Mouse (Mus musculus): ENCODE data around the gene Srp54a. TPM values are rescaled to one million over a fixed set of nuclear protein-coding genes. Genes with fewer than 3 reads are reported as not detected.
"Not testable (repeated sequence)": the region's sequence is repeated elsewhere in the genome, so short reads cannot be mapped to it uniquely, and the experiment has no call there.

Srp54a gene
- polyA plus RNA-seq, 1 experiment from 2014 or later, result 150 TPM

- H3K27me3 ChIP-seq (replicated peaks; ENCODE audit: control insufficient read depth, insufficient read depth, low read length); DNase-seq (ENCODE audit: low spot score); H3K9ac ChIP-seq (ENCODE audit: low read length); H3K4me3 ChIP-seq (ENCODE audit: low read depth, low read length); H3K4me1 ChIP-seq (replicated peaks; ENCODE audit: control insufficient read depth, insufficient read depth, low read length); ATAC-seq (replicated peaks; ENCODE audit: low FRiP score, low TSS enrichment, low read depth); H3K9me3 ChIP-seq (ENCODE audit: control insufficient read depth, low read length); H3K36me3 ChIP-seq (ENCODE audit: control insufficient read depth, insufficient read depth, low read length); H3K27ac ChIP-seq (ENCODE audit: low read depth): not testable (repeated sequence)
- WGBS, result 46% methylated on average over 2 of the region's 2 CpGs
- H3K4me2 ChIP-seq (ENCODE audit: low read length), result peak overlapping the region; percentile 62
These were observed 1.4 kb upstream of the Srp54a start for GRCm38 (mm10) chr12:55078706-55079105.

GRCm38 (mm10) chr12:55080601-55080942 is 510 bp downstream of the Srp54a start:
- WGBS, result 0% methylated on average over 25 of the region's 25 CpGs
- H3K4me2 ChIP-seq (ENCODE audit: low read length), result peak overlapping the region; percentile 30
- H3K9ac ChIP-seq (ENCODE audit: low read length), result peak overlapping the region; percentile 51
- DNase-seq (ENCODE audit: low spot score); H3K9me3 ChIP-seq (ENCODE audit: control insufficient read depth, low read length); H3K4me1 ChIP-seq (replicated peaks; ENCODE audit: control insufficient read depth, insufficient read depth, low read length); H3K36me3 ChIP-seq (ENCODE audit: control insufficient read depth, insufficient read depth, low read length); H3K27me3 ChIP-seq (replicated peaks; ENCODE audit: control insufficient read depth, insufficient read depth, low read length): not testable (repeated sequence)
- peak overlapping the region; percentile 55 for H3K4me3 ChIP-seq (ENCODE audit: low read depth, low read length)
- peak; percentile 37 for ATAC-seq (replicated peaks; ENCODE audit: low FRiP score, low TSS enrichment, low read depth)
- H3K27ac ChIP-seq (ENCODE audit: low read depth), result peak overlapping the region; percentile 65

GRCm38 (mm10) chr12:55092127-55092526 is 12.1 kb downstream of the Srp54a start:
- not testable (repeated sequence) for H3K4me1 ChIP-seq (replicated peaks; ENCODE audit: control insufficient read depth, insufficient read depth, low read length); H3K9me3 ChIP-seq (ENCODE audit: control insufficient read depth, low read length); H3K4me3 ChIP-seq (ENCODE audit: low read depth, low read length); ATAC-seq (replicated peaks; ENCODE audit: low FRiP score, low TSS enrichment, low read depth); H3K27ac ChIP-seq (ENCODE audit: low read depth); H3K4me2 ChIP-seq (ENCODE audit: low read length); H3K27me3 ChIP-seq (replicated peaks; ENCODE audit: control insufficient read depth, insufficient read depth, low read length); H3K36me3 ChIP-seq (ENCODE audit: control insufficient read depth, insufficient read depth, low read length); DNase-seq (ENCODE audit: low spot score); H3K9ac ChIP-seq (ENCODE audit: low read length)
- no CpG with 5 or more reads among the region's 7 CpGs for WGBS

GRCm38 (mm10) chr12:55112616-55113015 is 32.6 kb downstream of the Srp54a start:
- not testable (repeated sequence) for H3K36me3 ChIP-seq (ENCODE audit: control insufficient read depth, insufficient read depth, low read length); H3K9ac ChIP-seq (ENCODE audit: low read length); H3K9me3 ChIP-seq (ENCODE audit: control insufficient read depth, low read length); H3K4me3 ChIP-seq (ENCODE audit: low read depth, low read length); DNase-seq (ENCODE audit: low spot score); H3K27ac ChIP-seq (ENCODE audit: low read depth); ATAC-seq (replicated peaks; ENCODE audit: low FRiP score, low TSS enrichment, low read depth); H3K4me2 ChIP-seq (ENCODE audit: low read length); H3K27me3 ChIP-seq (replicated peaks; ENCODE audit: control insufficient read depth, insufficient read depth, low read length); H3K4me1 ChIP-seq (replicated peaks; ENCODE audit: control insufficient read depth, insufficient read depth, low read length)
- WGBS, result no CpG with 5 or more reads among the region's 7 CpGs

- DNase-seq (ENCODE audit: low spot score); H3K4me2 ChIP-seq (ENCODE audit: low read length); H3K36me3 ChIP-seq (ENCODE audit: control insufficient read depth, insufficient read depth, low read length); H3K9ac ChIP-seq (ENCODE audit: low read length); H3K27me3 ChIP-seq (replicated peaks; ENCODE audit: control insufficient read depth, insufficient read depth, low read length); H3K9me3 ChIP-seq (ENCODE audit: control insufficient read depth, low read length); H3K27ac ChIP-seq (ENCODE audit: low read depth); H3K4me1 ChIP-seq (replicated peaks; ENCODE audit: control insufficient read depth, insufficient read depth, low read length); H3K4me3 ChIP-seq (ENCODE audit: low read depth, low read length): not testable (repeated sequence)
- no CpG with 5 or more reads among the region's 40 CpGs for WGBS
- ATAC-seq (replicated peaks; ENCODE audit: low FRiP score, low TSS enrichment, low read depth), result peak; percentile 97
These were observed 44.2 kb downstream of the Srp54a start, which contains the start of gene Fam177a for GRCm38 (mm10) chr12:55124242-55124641. Gene Fam177a, plus strand, starts transcription at chr12:55124469.

GRCm38 (mm10) chr12:55124731-55125130 is 44.7 kb downstream of the Srp54a start:
- not testable (repeated sequence) for DNase-seq (ENCODE audit: low spot score); H3K27ac ChIP-seq (ENCODE audit: low read depth); H3K9me3 ChIP-seq (ENCODE audit: control insufficient read depth, low read length); H3K4me1 ChIP-seq (replicated peaks; ENCODE audit: control insufficient read depth, insufficient read depth, low read length); H3K27me3 ChIP-seq (replicated peaks; ENCODE audit: control insufficient read depth, insufficient read depth, low read length); H3K9ac ChIP-seq (ENCODE audit: low read length); H3K4me2 ChIP-seq (ENCODE audit: low read length); H3K36me3 ChIP-seq (ENCODE audit: control insufficient read depth, insufficient read depth, low read length); H3K4me3 ChIP-seq (ENCODE audit: low read depth, low read length)
- WGBS, result no CpG with 5 or more reads among the region's 18 CpGs
- peak; percentile 26 for ATAC-seq (replicated peaks; ENCODE audit: low FRiP score, low TSS enrichment, low read depth)

- not testable (repeated sequence) for H3K9ac ChIP-seq (ENCODE audit: low read length); H3K36me3 ChIP-seq (ENCODE audit: control insufficient read depth, insufficient read depth, low read length); H3K4me1 ChIP-seq (replicated peaks; ENCODE audit: control insufficient read depth, insufficient read depth, low read length); DNase-seq (ENCODE audit: low spot score); H3K27ac ChIP-seq (ENCODE audit: low read depth); ATAC-seq (replicated peaks; ENCODE audit: low FRiP score, low TSS enrichment, low read depth); H3K27me3 ChIP-seq (replicated peaks; ENCODE audit: control insufficient read depth, insufficient read depth, low read length); H3K4me2 ChIP-seq (ENCODE audit: low read length); H3K9me3 ChIP-seq (ENCODE audit: control insufficient read depth, low read length); H3K4me3 ChIP-seq (ENCODE audit: low read depth, low read length)
- no CpG with 5 or more reads among the region's 6 CpGs for WGBS
These were observed 55.5 kb downstream of the Srp54a start for GRCm38 (mm10) chr12:55135540-55135939.

- H3K4me3 ChIP-seq (ENCODE audit: low read depth, low read length); DNase-seq (ENCODE audit: low spot score); H3K9me3 ChIP-seq (ENCODE audit: control insufficient read depth, low read length); H3K4me1 ChIP-seq (replicated peaks; ENCODE audit: control insufficient read depth, insufficient read depth, low read length); ATAC-seq (replicated peaks; ENCODE audit: low FRiP score, low TSS enrichment, low read depth); H3K4me2 ChIP-seq (ENCODE audit: low read length); H3K27me3 ChIP-seq (replicated peaks; ENCODE audit: control insufficient read depth, insufficient read depth, low read length); H3K36me3 ChIP-seq (ENCODE audit: control insufficient read depth, insufficient read depth, low read length); H3K9ac ChIP-seq (ENCODE audit: low read length); H3K27ac ChIP-seq (ENCODE audit: low read depth): not testable (repeated sequence)
- no CpG with 5 or more reads among the region's 6 CpGs for WGBS
These were observed 57.8 kb downstream of the Srp54a start for GRCm38 (mm10) chr12:55137859-55138258.

- not testable (repeated sequence) for DNase-seq (ENCODE audit: low spot score); H3K4me1 ChIP-seq (replicated peaks; ENCODE audit: control insufficient read depth, insufficient read depth, low read length); H3K4me2 ChIP-seq (ENCODE audit: low read length); H3K36me3 ChIP-seq (ENCODE audit: control insufficient read depth, insufficient read depth, low read length); H3K27me3 ChIP-seq (replicated peaks; ENCODE audit: control insufficient read depth, insufficient read depth, low read length); H3K9me3 ChIP-seq (ENCODE audit: control insufficient read depth, low read length); H3K27ac ChIP-seq (ENCODE audit: low read depth); H3K9ac ChIP-seq (ENCODE audit: low read length)
- WGBS, result no CpG with 5 or more reads among the region's 57 CpGs
- peak; percentile 99 for ATAC-seq (replicated peaks; ENCODE audit: low FRiP score, low TSS enrichment, low read depth)
- 0 out of 2 replicates have a peak within 1 kb of the TSS, but pooled peaks have one; percentile 11 for H3K4me3 ChIP-seq (ENCODE audit: low read depth, low read length)
These were observed 74.7 kb downstream of the Srp54a start, which contains the start of gene Srp54b for GRCm38 (mm10) chr12:55154559-55155448. Gene Srp54b, plus strand, starts transcription at chr12:55155104.
